Mouse (Mus musculus) midbrain, embryonic 15.5 days (tissue): ENCODE data around the gene Atp1a3. TPM values are rescaled to one million over a fixed set of nuclear protein-coding genes. Genes with fewer than 3 reads are reported as not detected.

Source experiments
- ATAC-seq: fragments of 200-750 bp; cut with Nextera tagmentation; replicated peaks from 2 replicates; pipeline ENCODE4 v1.8.0; 2017; ENCODE audit warnings: moderate TSS enrichment
- H3K27ac ChIP-seq: fragments of 300-500 bp; sonication (generic); 2 replicates; pipeline ENCODE4 v1.5.1; 2015; ENCODE audit warnings: mild to moderate bottlenecking, inconsistent platforms
- H3K27me3 ChIP-seq: fragments of 300-500 bp; sonication (generic); replicated peaks from 2 replicates; pipeline ENCODE4 v1.6.1; 2015; ENCODE audit warnings: inconsistent platforms
- H3K36me3 ChIP-seq: fragments of 300-500 bp; sonication (generic); replicated peaks from 2 replicates; pipeline ENCODE4 v1.6.1; 2015; ENCODE audit warnings: inconsistent platforms
- H3K4me1 ChIP-seq: fragments of 300-500 bp; sonication (generic); 2 replicates; pipeline ENCODE4 v1.6.1; 2015; ENCODE audit warnings: inconsistent platforms
- H3K4me2 ChIP-seq: fragments of 300-500 bp; sonication (generic); 2 replicates; pipeline ENCODE4 v1.6.1; 2015; ENCODE audit warnings: inconsistent platforms, mild to moderate bottlenecking, moderate library complexity
- H3K4me3 ChIP-seq: fragments of 300-500 bp; sonication (generic); 2 replicates; pipeline ENCODE4 v1.5.1; 2015; ENCODE audit warnings: mild to moderate bottlenecking, inconsistent platforms
- H3K9ac ChIP-seq: fragments of 300-500 bp; sonication (generic); 2 replicates; pipeline ENCODE4 v1.6.1; 2015; ENCODE audit warnings: mild to moderate bottlenecking, inconsistent platforms
- H3K9me3 ChIP-seq: fragments of 300-500 bp; sonication (generic); 2 replicates; pipeline ENCODE4 v1.6.1; 2016; ENCODE audit warnings: inconsistent platforms
- WGBS: fragments of 180-500 bp; shearing (Covaris S2); methylation state at CpG from one replicate; pipeline ENCODE4 v1.1.7; 2015; ENCODE audit warnings: mixed read lengths; 5-methylcytosine and 5-hydroxymethylcytosine counted together
- polyA plus RNA-seq: library from polyadenylated mRNA; unstranded; fragments of >200 nt; fragmentation: Nextera tagmentation; extraction: Ambion mirVana; gene quantifications from 2 replicates; pipeline ENCODE4 v1.2.1, GENCODE M21; 2015

The Atp1a3 gene
- polyA plus RNA-seq, 1 experiment from 2014 or later = 430 TPM

- peaks cover 45% of the 10 kb centered on the region for H3K4me1 ChIP-seq
- peaks cover 2% of the 10 kb centered on the region; the same call in 1 of the 2 replicates for H3K36me3 ChIP-seq
- 74% methylated on average over 7 of the region's 7 CpGs for WGBS
- H3K9me3 ChIP-seq = no peaks in the 10 kb centered on the region
- H3K4me3 ChIP-seq = no peak overlapping the region
- ATAC-seq = no peak
- no peak overlapping the region for H3K4me2 ChIP-seq
- H3K9ac ChIP-seq = no peak overlapping the region
- 0 out of 2 replicates have a peak, but pooled peaks cover 7% of the 10 kb centered on the region for H3K27me3 ChIP-seq
- H3K27ac ChIP-seq = no peak overlapping the region
Measured at GRCm38 (mm10) chr7:25011592-25011991, 5.8 kb upstream of the Atp1a3 start.

GRCm38 (mm10) chr7:25010090-25010913, 4.5 kb upstream of the Atp1a3 start:
- H3K9me3 ChIP-seq = no peaks in the 10 kb centered on the region
- H3K27ac ChIP-seq = peak overlapping the region; percentile 98
- H3K4me1 ChIP-seq = peaks cover 52% of the 10 kb centered on the region
- H3K9ac ChIP-seq = peak overlapping the region; percentile 35
- H3K4me3 ChIP-seq = peak overlapping the region; percentile 29
- H3K4me2 ChIP-seq = peak overlapping the region; percentile 53
- ATAC-seq = no peak
- WGBS = 2% methylated on average over 78 of the region's 97 CpGs
- peaks cover 2% of the 10 kb centered on the region; the same call in 1 of the 2 replicates for H3K36me3 ChIP-seq
- 0 out of 2 replicates have a peak, but pooled peaks cover 7% of the 10 kb centered on the region for H3K27me3 ChIP-seq

GRCm38 (mm10) chr7:25009099-25009700, 3.4 kb upstream of the Atp1a3 start:
- ATAC-seq = no peak
- Histone ChIP-seq H3K4me1 (peaks cover 52% of the 10 kb centered on the region), H3K27ac (peak overlapping the region; percentile 98), H3K36me3 (no peaks in the 10 kb centered on the region), H3K9ac (peak overlapping the region; percentile 45), H3K4me3 (peak overlapping the region; percentile 28), H3K9me3 (no peaks in the 10 kb centered on the region), H3K4me2 (peak overlapping the region; percentile 53), H3K27me3 (0 out of 2 replicates have a peak, but pooled peaks cover 7% of the 10 kb centered on the region)
- 3% methylated on average over 20 of the region's 20 CpGs for WGBS

- H3K4me2 ChIP-seq = peak overlapping the region; percentile 53
- H3K9me3 ChIP-seq = no peaks in the 10 kb centered on the region
- no peak for ATAC-seq
- H3K27ac ChIP-seq = peak overlapping the region; percentile 98
- H3K9ac ChIP-seq = peak overlapping the region; percentile 45
- no peaks in the 10 kb centered on the region for H3K36me3 ChIP-seq
- peaks cover 58% of the 10 kb centered on the region for H3K4me1 ChIP-seq
- H3K27me3 ChIP-seq = 0 out of 2 replicates have a peak, but pooled peaks cover 7% of the 10 kb centered on the region
- WGBS = 2% methylated on average over 17 of the region's 17 CpGs
- H3K4me3 ChIP-seq = peak overlapping the region; percentile 28
Measured at GRCm38 (mm10) chr7:25008635-25009034, 2.9 kb upstream of the Atp1a3 start.

GRCm38 (mm10) chr7:25007609-25008374, 2.0 kb upstream of the Atp1a3 start:
- H3K27ac ChIP-seq = peak overlapping the region; percentile 98
- peak overlapping the region; percentile 45 for H3K9ac ChIP-seq
- no peaks in the 10 kb centered on the region for H3K36me3 ChIP-seq
- ATAC-seq = peak; percentile 50
- H3K4me2 ChIP-seq = peak overlapping the region; percentile 53
- WGBS = 9% methylated on average over 8 of the region's 8 CpGs
- H3K9me3 ChIP-seq = no peaks in the 10 kb centered on the region
- peaks cover 66% of the 10 kb centered on the region for H3K4me1 ChIP-seq
- 0 out of 2 replicates have a peak, but pooled peaks cover 7% of the 10 kb centered on the region for H3K27me3 ChIP-seq
- H3K4me3 ChIP-seq = peak overlapping the region; percentile 28

GRCm38 (mm10) chr7:25006586-25007364, 1.0 kb upstream of the Atp1a3 start:
- Histone ChIP-seq H3K9ac (peak overlapping the region; percentile 4; the same call in 1 of the 2 replicates), H3K4me3 (0 out of 2 replicates have a peak overlapping the region, but pooled peaks have one; percentile 97), H3K36me3 (no peaks in the 10 kb centered on the region), H3K27me3 (0 out of 2 replicates have a peak, but pooled peaks cover 5% of the 10 kb centered on the region), H3K27ac (peak overlapping the region; percentile 98), H3K4me2 (peak overlapping the region; percentile 53), H3K4me1 (peaks cover 74% of the 10 kb centered on the region), H3K9me3 (no peaks in the 10 kb centered on the region)
- no peak for ATAC-seq
- WGBS = 70% methylated on average over 12 of the region's 12 CpGs

- ATAC-seq = peak; percentile 19; the same call in 1 of the 2 replicates
- no peaks in the 10 kb centered on the region for H3K27me3 ChIP-seq
- peak overlapping the region; percentile 98 for H3K27ac ChIP-seq
- 66% methylated on average over 3 of the region's 3 CpGs for WGBS
- H3K36me3 ChIP-seq = no peaks in the 10 kb centered on the region
- H3K9me3 ChIP-seq = no peaks in the 10 kb centered on the region
- peaks cover 77% of the 10 kb centered on the region for H3K4me1 ChIP-seq
- H3K4me3 ChIP-seq = peak overlapping the region; percentile 97
- peak overlapping the region; percentile 98; the same call in 1 of the 2 replicates for H3K9ac ChIP-seq
- peak overlapping the region; percentile 53 for H3K4me2 ChIP-seq
Measured at GRCm38 (mm10) chr7:25006171-25006570, 413 bp upstream of the Atp1a3 start.

- Histone ChIP-seq H3K9ac (peak overlapping the region; percentile 98), H3K4me1 (peaks cover 64% of the 10 kb centered on the region), H3K36me3 (peaks cover 9% of the 10 kb centered on the region; the same call in 1 of the 2 replicates), H3K27ac (peak overlapping the region; percentile 98), H3K4me3 (peak overlapping the region; percentile 97), H3K4me2 (peak overlapping the region; percentile 53), H3K9me3 (no peaks in the 10 kb centered on the region), H3K27me3 (no peaks in the 10 kb centered on the region)
- 35% methylated on average over 6 of the region's 9 CpGs for WGBS
- no peak for ATAC-seq
Measured at GRCm38 (mm10) chr7:25004806-25005205, 952 bp downstream of the Atp1a3 start.

- Histone ChIP-seq H3K9me3 (no peaks in the 10 kb centered on the region), H3K9ac (peak overlapping the region; percentile 98), H3K4me1 (peaks cover 55% of the 10 kb centered on the region), H3K4me2 (peak overlapping the region; percentile 53), H3K27ac (peak overlapping the region; percentile 98), H3K27me3 (no peaks in the 10 kb centered on the region), H3K4me3 (peak overlapping the region; percentile 97), H3K36me3 (peaks cover 14% of the 10 kb centered on the region)
- WGBS = 73% methylated on average over 8 of the region's 8 CpGs
- no peak for ATAC-seq
Measured at GRCm38 (mm10) chr7:25003820-25004388, 1.9 kb downstream of the Atp1a3 start.

- Histone ChIP-seq H3K27ac (peak overlapping the region; percentile 98), H3K36me3 (peaks cover 18% of the 10 kb centered on the region), H3K9ac (peak overlapping the region; percentile 98), H3K4me2 (peak overlapping the region; percentile 53), H3K4me3 (peak overlapping the region; percentile 97), H3K9me3 (no peaks in the 10 kb centered on the region), H3K27me3 (no peaks in the 10 kb centered on the region), H3K4me1 (peaks cover 49% of the 10 kb centered on the region)
- ATAC-seq = no peak
- 28% methylated on average over 11 of the region's 11 CpGs for WGBS
Measured at GRCm38 (mm10) chr7:25003291-25003690, 2.5 kb downstream of the Atp1a3 start.

- Histone ChIP-seq H3K9me3 (no peaks in the 10 kb centered on the region), H3K4me3 (no peak overlapping the region), H3K4me1 (peaks cover 27% of the 10 kb centered on the region), H3K27ac (no peak overlapping the region), H3K27me3 (no peaks in the 10 kb centered on the region), H3K9ac (no peak overlapping the region), H3K36me3 (peaks cover 31% of the 10 kb centered on the region), H3K4me2 (no peak overlapping the region)
- no peak for ATAC-seq
- WGBS = 81% methylated on average over 12 of the region's 12 CpGs
Measured at GRCm38 (mm10) chr7:25000711-25001110, 5.0 kb downstream of the Atp1a3 start.
